Mouse (Mus musculus): ENCODE data around the gene Fstl3.

Gene Fstl3

DNA sequence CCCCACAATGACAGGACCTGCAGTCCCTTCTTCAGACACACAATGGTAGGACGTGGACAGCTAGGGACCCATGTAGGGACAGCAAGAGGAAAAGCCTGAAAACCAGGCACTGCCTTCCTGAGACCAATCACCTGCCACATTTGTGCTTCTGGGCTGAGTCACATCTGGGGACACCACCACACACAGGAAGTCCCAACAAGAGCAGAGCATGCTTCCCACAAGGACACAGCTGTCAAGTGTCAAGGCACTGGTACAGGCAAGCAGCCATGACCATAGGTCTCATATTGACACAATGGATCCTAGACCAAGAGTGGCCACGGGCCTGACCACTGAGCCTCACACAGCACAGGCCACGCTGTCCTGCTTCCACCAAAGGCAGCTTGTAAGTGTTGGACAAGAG lies 14.2 kb upstream of the Fstl3 start:
- DNase-seq (ENCODE audit: low read depth, low spot score): no peak

DNA sequence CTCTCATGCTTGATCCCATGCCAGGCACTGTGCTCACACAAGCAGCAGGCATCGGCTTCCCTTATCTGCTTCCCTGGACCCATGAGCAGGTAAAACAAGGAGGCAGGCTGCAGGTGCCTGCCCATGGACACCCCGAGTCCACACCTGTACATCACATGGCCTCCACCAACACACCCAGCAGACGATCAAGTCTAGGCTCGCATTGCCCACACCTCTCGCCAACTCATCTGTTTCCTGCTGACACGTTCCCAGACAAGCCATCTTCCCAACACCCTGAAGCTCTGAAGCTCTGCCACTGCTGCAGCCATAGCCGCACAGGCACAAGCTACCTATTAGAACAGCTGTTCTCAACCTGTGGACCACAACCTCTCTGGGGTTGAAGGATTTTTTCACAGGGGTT lies 12.8 kb upstream of the Fstl3 start:
- DNase-seq (ENCODE audit: low read depth, low spot score): no peak

DNA sequence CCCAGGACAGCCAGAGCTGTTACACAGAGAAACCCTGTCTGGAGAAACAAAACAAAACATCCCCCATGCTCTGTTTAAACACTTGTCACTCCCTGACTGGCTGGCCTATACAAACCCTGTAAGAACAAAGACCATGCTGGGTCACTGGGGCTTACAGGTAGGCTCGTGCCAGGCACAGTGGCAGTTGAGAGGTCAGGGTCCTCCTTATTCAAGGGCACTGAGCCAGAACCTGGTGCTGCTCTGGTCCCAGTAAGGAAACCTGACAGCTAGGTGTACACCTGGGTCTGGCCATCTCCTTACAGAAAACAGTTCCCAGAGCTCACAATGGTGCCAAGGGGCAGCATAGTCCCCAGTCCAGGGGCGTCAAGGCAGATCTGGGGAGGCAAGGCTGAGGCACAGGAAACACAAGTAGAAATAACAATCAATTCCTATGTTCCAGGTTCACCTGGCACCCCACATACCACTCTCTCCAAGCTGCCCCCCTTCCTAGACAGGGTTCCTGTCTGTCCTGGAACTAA lies 11.8 kb upstream of the Fstl3 start:
- DNase-seq (ENCODE audit: low read depth, low spot score): no peak

- DNase-seq (ENCODE audit: low read depth, low spot score): no peak
These were observed 11.0 kb upstream of the Fstl3 start for GRCm38 (mm10) chr10:79766001-79766507.

DNA sequence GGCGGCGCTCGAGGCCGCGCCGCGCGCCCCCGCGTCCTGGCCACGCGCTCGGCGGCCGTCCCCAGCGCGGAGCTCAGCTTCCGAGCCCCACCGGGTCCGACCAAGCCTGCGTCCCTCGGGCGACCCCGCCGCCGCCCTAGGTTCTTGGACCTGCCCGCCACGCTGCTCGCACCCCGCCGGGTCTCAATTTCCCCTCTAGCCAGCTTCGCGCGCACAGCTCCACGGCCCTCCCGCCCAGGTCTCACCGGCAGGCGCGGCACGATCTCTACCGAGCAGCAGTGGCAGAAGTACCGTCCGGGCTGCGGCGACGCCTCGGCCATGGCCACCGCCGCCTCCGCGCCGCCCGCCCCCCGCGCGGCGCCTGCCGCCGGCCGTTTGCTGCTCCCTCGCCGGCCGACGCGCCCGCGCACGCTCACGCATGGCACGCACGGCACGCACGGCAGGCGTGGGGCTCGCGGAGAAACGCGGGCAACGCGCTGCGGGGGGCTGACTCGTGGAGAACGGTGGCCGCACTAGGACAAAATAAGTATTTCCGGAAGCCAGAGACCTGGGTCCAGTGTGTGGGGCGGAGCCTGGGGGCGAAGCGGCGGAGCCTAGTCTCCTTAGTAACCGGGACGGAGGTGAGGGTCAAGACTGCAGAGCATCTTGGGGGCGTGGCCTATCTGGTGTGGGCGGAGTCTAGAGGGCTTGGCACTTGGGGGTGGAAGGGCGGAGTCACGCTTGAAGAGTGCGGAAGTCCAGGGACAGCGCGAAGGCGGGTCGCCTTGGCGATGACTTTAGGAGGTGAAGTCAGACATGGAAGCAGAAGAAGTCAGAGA lies 10.4 kb upstream of the Fstl3 start, which contains the start of gene Rnf126:
Rnf126 (minus strand) TSS at position 445 of the 818 bp plus-strand sequence.
- DNase-seq (ENCODE audit: low read depth, low spot score): peak; percentile 99

DNA sequence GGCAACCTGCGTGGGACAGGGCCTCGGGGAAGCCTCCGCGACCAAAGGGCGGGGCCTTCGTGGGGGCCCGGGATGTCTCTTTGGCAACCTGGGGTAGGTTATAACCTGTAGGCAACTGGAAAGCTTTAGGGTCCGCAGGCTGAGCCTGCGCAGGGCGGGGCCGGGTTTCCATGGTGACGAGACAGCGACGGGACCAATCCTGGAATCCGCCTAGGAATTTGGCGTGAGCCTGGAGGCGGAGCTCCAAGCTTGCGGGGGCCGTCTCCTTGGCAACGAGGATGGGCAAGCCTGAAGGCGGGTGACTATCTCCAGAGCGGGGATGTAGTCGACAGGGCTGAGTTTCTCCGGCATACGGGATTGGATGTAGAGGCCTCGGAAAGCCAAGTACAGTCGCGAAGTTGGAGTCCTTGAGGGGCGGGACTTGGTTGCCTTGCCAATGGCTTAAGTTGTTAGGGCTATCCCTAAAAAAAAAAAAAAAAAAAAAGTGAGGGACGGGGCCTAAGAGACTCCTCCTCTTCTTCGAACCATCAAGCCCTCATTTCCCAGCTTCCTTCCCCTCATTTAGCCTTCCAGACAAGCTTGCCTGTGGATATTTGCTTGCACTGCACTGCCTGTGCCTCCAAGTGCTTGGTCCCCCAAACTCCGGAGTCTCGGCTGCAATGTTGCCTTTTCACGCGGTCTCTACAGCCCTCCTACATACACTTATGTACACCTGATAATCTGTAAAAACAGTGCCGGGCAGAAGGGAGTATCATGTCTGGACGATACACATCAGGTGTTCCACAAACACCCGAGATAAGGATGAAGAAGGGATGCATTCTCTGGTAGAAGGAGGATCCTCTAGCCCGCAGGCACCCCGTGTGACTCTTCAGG lies 9.5 kb upstream of the Fstl3 start:
- DNase-seq (ENCODE audit: low read depth, low spot score): peak; percentile 93

- DNase-seq (ENCODE audit: low read depth, low spot score): peak; percentile 84
These were observed 8.7 kb upstream of the Fstl3 start for GRCm38 (mm10) chr10:79768400-79768799.

GRCm38 (mm10) chr10:79769329-79769728 lies 7.7 kb upstream of the Fstl3 start:
- DNase-seq (ENCODE audit: low read depth, low spot score): no peak

GRCm38 (mm10) chr10:79772320-79772719 lies 4.8 kb upstream of the Fstl3 start:
- no peak for DNase-seq (ENCODE audit: low read depth, low spot score)

- no peak for DNase-seq (ENCODE audit: low read depth, low spot score)
These were observed 3.9 kb upstream of the Fstl3 start for GRCm38 (mm10) chr10:79773208-79773607.

GRCm38 (mm10) chr10:79774486-79775279 lies 2.4 kb upstream of the Fstl3 start:
- DNase-seq (ENCODE audit: low read depth, low spot score): no peak

DNA sequence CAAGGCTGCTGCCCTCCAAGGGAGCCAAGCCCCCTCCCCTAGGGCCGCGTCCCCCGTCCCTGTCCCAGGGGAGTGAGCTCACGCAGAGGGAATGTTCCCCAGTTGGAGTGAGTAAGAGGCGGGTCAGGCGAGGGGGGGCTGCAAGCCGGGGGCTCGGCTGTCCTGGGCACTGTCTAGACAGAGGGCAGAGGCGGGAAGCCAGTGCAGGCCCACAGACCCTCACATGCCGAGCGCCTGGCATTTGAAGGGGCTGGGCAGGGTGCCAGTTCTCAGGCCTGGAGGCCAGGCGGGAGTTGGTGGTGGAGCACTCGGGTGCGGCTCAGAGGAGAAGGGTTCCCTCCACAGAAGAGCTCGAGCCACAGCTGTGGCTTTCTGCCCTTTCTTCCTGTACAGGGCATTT lies 934 bp downstream of the Fstl3 start:
- DNase-seq (ENCODE audit: low read depth, low spot score): no peak

- no peak for DNase-seq (ENCODE audit: low read depth, low spot score)
These were observed 2.1 kb downstream of the Fstl3 start for GRCm38 (mm10) chr10:79779193-79779592.

DNA sequence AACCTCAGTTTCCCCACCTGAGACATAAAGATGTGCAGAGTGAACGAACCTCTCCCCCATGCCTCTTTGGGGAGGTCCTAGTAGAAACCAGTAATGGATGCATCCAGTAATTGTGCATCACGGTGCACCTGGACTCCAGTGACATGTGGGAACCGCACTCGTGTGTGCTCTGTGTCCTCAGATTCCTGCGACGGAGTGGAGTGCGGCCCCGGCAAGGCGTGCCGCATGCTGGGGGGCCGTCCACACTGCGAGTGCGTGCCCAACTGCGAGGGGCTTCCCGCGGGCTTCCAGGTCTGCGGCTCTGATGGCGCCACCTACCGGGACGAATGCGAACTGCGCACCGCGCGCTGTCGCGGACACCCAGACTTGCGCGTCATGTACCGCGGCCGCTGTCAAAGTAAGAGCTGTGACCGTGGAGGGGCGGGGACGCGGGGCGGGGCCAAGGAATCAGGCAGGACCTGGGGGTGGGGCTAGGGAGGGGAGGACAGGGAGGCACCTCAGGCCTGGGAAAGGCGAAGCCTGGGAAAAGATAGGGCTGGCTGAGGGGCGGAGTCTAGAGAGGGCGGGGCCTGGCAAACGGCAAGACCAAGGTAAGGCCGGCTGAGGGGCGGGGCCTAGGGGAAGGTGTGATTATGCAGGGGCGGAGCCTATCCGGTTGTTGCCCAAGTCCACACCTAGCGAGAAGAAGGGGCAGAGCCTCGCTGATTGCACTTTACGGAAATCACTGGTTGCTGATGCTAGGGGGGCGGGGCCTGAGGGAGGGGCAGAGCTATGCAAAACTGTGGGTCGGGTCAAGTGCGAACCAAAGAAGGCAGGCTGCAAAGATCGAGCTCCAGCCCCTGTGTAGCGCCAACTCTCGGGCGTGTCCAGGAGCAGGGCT lies 3.0 kb downstream of the Fstl3 start:
- peak; percentile 95 for DNase-seq (ENCODE audit: low read depth, low spot score)

DNA sequence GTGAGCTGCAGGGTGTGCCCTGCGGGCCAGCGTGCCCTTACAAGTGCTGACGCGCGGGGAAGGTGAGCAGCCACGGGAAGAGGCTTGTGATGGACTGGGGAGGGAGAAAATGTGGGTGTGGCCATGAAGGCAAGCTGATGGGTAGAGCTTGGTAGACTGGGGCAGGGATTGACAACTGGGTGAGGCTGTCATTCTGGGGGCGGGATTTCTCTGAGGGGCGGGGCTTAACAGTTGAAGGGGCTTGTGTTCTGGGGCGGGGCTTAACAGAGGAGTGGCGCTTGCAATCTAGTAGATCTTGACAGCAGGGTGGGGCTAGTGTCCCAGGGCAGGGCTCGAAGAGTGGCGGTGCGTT lies 3.6 kb downstream of the Fstl3 start:
- no peak for DNase-seq (ENCODE audit: low read depth, low spot score)

DNA sequence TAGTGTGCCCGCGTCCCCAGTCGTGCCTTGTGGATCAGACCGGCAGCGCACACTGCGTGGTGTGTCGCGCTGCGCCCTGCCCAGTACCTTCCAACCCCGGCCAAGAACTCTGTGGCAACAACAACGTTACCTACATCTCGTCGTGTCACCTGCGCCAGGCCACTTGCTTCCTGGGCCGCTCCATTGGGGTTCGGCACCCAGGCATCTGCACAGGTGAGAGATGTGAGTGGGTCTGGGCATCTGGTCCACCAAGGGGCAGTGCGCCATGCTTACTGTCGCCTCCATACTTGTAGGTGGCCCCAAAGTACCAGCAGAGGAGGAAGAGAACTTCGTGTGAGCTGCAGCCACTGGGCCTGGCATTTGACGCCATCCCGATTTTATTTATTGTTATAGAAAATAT lies 4.1 kb downstream of the Fstl3 start:
- DNase-seq (ENCODE audit: low read depth, low spot score): no peak

DNA sequence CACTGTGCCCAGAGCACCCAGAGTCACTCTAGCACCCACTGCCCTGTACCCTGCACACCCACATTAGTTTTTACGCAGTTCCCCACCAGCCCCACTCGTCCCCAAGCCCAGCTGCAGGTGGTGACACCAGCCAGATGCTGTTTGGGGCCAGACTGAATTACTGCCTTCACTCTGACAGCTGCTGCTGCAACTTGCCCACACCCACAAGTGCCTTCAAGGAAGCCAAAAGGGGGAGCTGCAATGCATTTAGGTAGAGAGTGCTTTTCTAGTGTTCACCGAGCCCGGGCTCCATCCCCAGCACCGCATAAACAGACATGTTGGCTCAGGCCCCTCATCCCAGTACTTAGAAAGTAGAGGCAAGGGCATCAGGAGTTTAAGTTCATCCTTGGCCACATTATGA lies 4.9 kb downstream of the Fstl3 start:
- no peak for DNase-seq (ENCODE audit: low read depth, low spot score)

- no peak for DNase-seq (ENCODE audit: low read depth, low spot score)
These were observed 6.0 kb downstream of the Fstl3 start for GRCm38 (mm10) chr10:79783050-79783449.

DNA sequence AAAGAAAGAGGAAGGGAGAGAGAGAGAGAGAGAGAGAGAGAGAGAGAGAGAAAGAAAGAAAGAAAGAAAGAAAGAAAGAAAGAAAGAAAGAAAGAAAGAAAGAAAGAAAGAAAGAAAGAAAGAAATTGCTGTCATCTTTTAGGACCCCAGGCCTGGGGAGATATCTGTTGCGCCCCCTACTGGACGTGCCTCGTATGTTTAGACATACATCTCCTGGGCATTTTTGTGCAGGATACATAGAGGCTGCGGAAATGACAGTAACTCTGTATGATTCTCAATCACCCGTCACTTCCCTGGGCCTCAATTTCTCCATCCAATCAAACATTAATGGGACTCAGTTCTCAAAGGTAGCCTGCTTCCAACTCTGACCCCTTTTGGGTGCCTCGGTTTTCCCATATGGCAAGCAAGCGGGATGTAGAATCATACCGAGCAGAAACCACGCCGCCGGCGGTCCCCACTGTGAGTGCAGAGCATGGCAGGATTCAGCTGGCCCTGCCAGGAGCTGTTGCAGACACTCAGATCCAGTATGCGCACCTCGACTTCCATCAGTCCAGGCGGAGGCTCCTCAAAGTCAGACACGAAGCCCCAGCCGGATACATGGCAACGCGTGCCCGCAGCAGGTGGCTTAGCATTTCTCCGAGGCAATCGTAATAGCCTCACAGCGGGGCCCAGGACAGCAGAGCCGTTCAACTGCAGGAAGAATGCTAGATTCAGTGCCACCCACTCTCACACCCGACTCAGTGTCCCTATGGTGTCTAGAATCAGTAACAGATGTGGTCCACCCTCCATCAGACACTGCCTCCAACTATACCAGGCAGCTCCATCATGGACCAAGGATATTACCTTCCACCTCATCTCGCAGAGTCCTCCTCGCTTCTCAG lies 7.1 kb downstream of the Fstl3 start:
- no peak for DNase-seq (ENCODE audit: low read depth, low spot score)
